18 mouse cellular contexts compared by ENCODE assay signal in genomic region chr2:172990161-172990560, GRCm38 (mm10). TPM values are rescaled to one million over a fixed set of nuclear protein-coding genes. Genes with fewer than 3 reads are reported as not detected.
"Had no signal": no experiment of that assay in that cellular context is flagged by ENCODE, and none has a peak within 500 bp of the region (broad histone marks: within the 10 kb centered on the region; RNA-seq: fewer than 3 reads in every experiment).

No protein-coding gene starts in this region.

- ATAC-seq: midbrain, embryonic 16.5 days had no signal

- DNase-seq: lung, adult 18-20 months; lung, embryonic 14.5 days; lung, postnatal 10 days; lung, postnatal 4 days; midbrain, embryonic 14.5 days; right cerebral cortex, postnatal 14 days; thymus, adult 18-20 months; thymus, postnatal 14 days; thymus, postnatal 36 days had no signal

- H3K27me3 ChIP-seq: neural tube, embryonic 13.5 days; stomach, embryonic 15.5 days had no signal

- H3K4me1 ChIP-seq: midbrain, embryonic 12.5 days; neural tube, embryonic 13.5 days; stomach, embryonic 15.5 days had no signal

- H3K36me3 ChIP-seq: midbrain, embryonic 10.5 days; midbrain, embryonic 12.5 days; neural tube, embryonic 13.5 days; stomach, embryonic 15.5 days had no signal

- H3K9me3 ChIP-seq: midbrain, embryonic 10.5 days; midbrain, embryonic 12.5 days; neural tube, embryonic 13.5 days; stomach, embryonic 15.5 days had no signal

- H3K4me2 ChIP-seq: lung, embryonic 14.5 days; midbrain, embryonic 12.5 days; neural tube, embryonic 13.5 days; stomach, embryonic 15.5 days had no signal

- H3K4me3 ChIP-seq: midbrain, embryonic 10.5 days; midbrain, embryonic 12.5 days; myocyte; neural tube, embryonic 13.5 days; stomach, embryonic 15.5 days had no signal

- H3K9ac ChIP-seq: lung, embryonic 14.5 days; midbrain, embryonic 12.5 days; neural tube, embryonic 13.5 days; stomach, embryonic 15.5 days had no signal

- H3K27ac ChIP-seq: midbrain, embryonic 10.5 days; midbrain, embryonic 12.5 days; neural tube, embryonic 13.5 days; stomach, embryonic 15.5 days; stomach, postnatal 0 days had no signal

RNA-seq across cellular contexts. Expression of gene Spo11, which starts 12.7 kb away (rescaled TPM):
- polyA plus RNA-seq: myocyte had no signal

RNA-seq across cellular contexts. Expression of gene Bmp7, which starts 50.0 kb away (rescaled TPM):
- total RNA-seq: megakaryocyte-erythroid progenitor cell, adult 5-6 weeks; neutrophil, adult 5-6 weeks had no signal
- polyA plus RNA-seq: myocyte had no signal
